Mouse (Mus musculus) MEL (cell line): ENCODE data around the gene Prss41. TPM values are rescaled to one million over a fixed set of nuclear protein-coding genes. Genes with fewer than 3 reads are reported as not detected.

ENCODE experiments used
- DNase-seq: peaks from one replicate; pipeline ENCODE4 v3.0.0; 2011; ENCODE audit warnings: low read depth, low spot score
- H3K27ac ChIP-seq: 2 replicates; pipeline ENCODE4 v1.5.1; 2012; ENCODE audit warnings: low read depth, mild to moderate bottlenecking, control low read depth, low read length, moderate library complexity; ENCODE audit not compliant: control insufficient read depth
- H3K27me3 ChIP-seq, 2 experiments: fragments of 150-350 bp in 1 of 2; sonication (generic) in 1 of 2; 2 replicates each; pipeline ENCODE4 v1.6.1; 2012; ENCODE audit warnings: low read length in 2 of 2, mild to moderate bottlenecking in 2 of 2, improper control_type of control experiment in 1 of 2, moderate library complexity in 1 of 2; ENCODE audit not compliant: insufficient read depth in 2 of 2, control insufficient read depth in 1 of 2
- H3K36me3 ChIP-seq, 2 experiments: 2 replicates each; pipeline ENCODE4 v1.6.1; 2012 to 2014; ENCODE audit warnings: low read length in 2 of 2, improper control_type of control experiment in 1 of 2, inconsistent platforms in 1 of 2, mild to moderate bottlenecking in 1 of 2; ENCODE audit not compliant: insufficient read depth in 2 of 2, control insufficient read depth in 1 of 2
- H3K4me1 ChIP-seq, 2 experiments: fragments of 150-350 bp in 1 of 2; sonication (generic) in 1 of 2; 2 replicates each; pipeline ENCODE4 v1.6.1; 2012; ENCODE audit warnings: low read length in 2 of 2, improper control_type of control experiment in 1 of 2, mild to moderate bottlenecking in 1 of 2; ENCODE audit not compliant: insufficient read depth in 2 of 2, control insufficient read depth in 1 of 2
- H3K4me3 ChIP-seq, 2 experiments: fragments of 150-350 bp in 1 of 2; sonication (generic) in 1 of 2; 2 replicates each; pipeline ENCODE4 v1.5.1; 2012; ENCODE audit warnings: low read depth in 2 of 2, low read length in 2 of 2, mild to moderate bottlenecking in 2 of 2, moderate library complexity in 2 of 2, control low read depth in 1 of 2, improper control_type of control experiment in 1 of 2; ENCODE audit not compliant: control insufficient read depth in 1 of 2, insufficient read depth in 1 of 2
- H3K79me2 ChIP-seq: 2 replicates; pipeline ENCODE4 v1.6.1; 2012; ENCODE audit warnings: mild to moderate bottlenecking, low read length, moderate library complexity; ENCODE audit not compliant: control insufficient read depth, poor library complexity, insufficient read depth
- H3K9ac ChIP-seq: 2 replicates; pipeline ENCODE4 v1.6.1; 2012; ENCODE audit warnings: low read depth, mild to moderate bottlenecking, control low read depth, low read length, moderate library complexity; ENCODE audit not compliant: control insufficient read depth, poor library complexity, severe bottlenecking
- H3K9me3 ChIP-seq: fragments of 150-350 bp; sonication (generic); replicated peaks from 2 replicates; pipeline ENCODE4 v1.6.1; 2012; ENCODE audit warnings: mild to moderate bottlenecking, low read length, improper control_type of control experiment, moderate library complexity; ENCODE audit not compliant: insufficient read depth
- CHD1 ChIP-seq: IDR thresholded peaks from 2 replicates; pipeline ENCODE4 v1.6.1; 2012; ENCODE audit warnings: low read depth, mild to moderate bottlenecking, inconsistent platforms, low read length, improper control_type of control experiment
- CTCF ChIP-seq, 3 experiments: IDR thresholded peaks in 2 of 3; conservative IDR thresholded peaks in 1 of 3; 2 replicates each; pipeline ENCODE4 v1.5.1; 2011 to 2012; ENCODE audit warnings: low read length in 3 of 3, low read depth in 2 of 3, mild to moderate bottlenecking in 2 of 3, improper control_type of control experiment in 1 of 3, inconsistent platforms in 1 of 3, mixed read lengths in 1 of 3, moderate library complexity in 1 of 3; ENCODE audit not compliant: control insufficient read depth in 1 of 3, insufficient read depth in 1 of 3, poor library complexity in 1 of 3, severe bottlenecking in 1 of 3
- ELF1 ChIP-seq: IDR thresholded peaks from 2 replicates; pipeline ENCODE4 v1.6.1; 2014; ENCODE audit warnings: low read depth, mild to moderate bottlenecking, inconsistent platforms, low read length, improper control_type of control experiment, moderate library complexity
- HCFC1 ChIP-seq: IDR thresholded peaks from 2 replicates; pipeline ENCODE4 v1.6.1; 2012; ENCODE audit warnings: low read depth, mild to moderate bottlenecking, inconsistent platforms, low read length, improper control_type of control experiment, moderate library complexity
- MAZ ChIP-seq: IDR thresholded peaks from 2 replicates; pipeline ENCODE4 v1.6.1; 2012; ENCODE audit warnings: low read depth, mild to moderate bottlenecking, inconsistent platforms, low read length, improper control_type of control experiment
- MYB ChIP-seq: IDR thresholded peaks from 2 replicates; pipeline ENCODE4 v1.6.1; 2011; ENCODE audit warnings: mild to moderate bottlenecking, low read depth, low read length, improper control_type of control experiment
- MYC ChIP-seq: IDR thresholded peaks from 2 replicates; pipeline ENCODE4 v1.6.1; 2011; ENCODE audit warnings: low read depth, mild to moderate bottlenecking, low read length, improper control_type of control experiment, moderate library complexity
- NELFE ChIP-seq: IDR thresholded peaks from 2 replicates; pipeline ENCODE4 v1.6.1; 2011; ENCODE audit warnings: low read depth, low read length, improper control_type of control experiment
- NRF1 ChIP-seq: IDR thresholded peaks from 2 replicates; pipeline ENCODE4 v1.6.1; 2014; ENCODE audit warnings: low read depth, mild to moderate bottlenecking, inconsistent platforms, low read length, improper control_type of control experiment, moderate library complexity; ENCODE audit not compliant: poor library complexity, insufficient read depth, severe bottlenecking
- POLR2A ChIP-seq, 2 experiments: IDR thresholded peaks; 2 replicates each; pipeline ENCODE4 v1.6.1; 2011 to 2012; ENCODE audit warnings: low read length in 2 of 2, mild to moderate bottlenecking in 2 of 2, control low read depth in 1 of 2, improper control_type of control experiment in 1 of 2, low read depth in 1 of 2, moderate library complexity in 1 of 2; ENCODE audit not compliant: control insufficient read depth in 1 of 2, insufficient read depth in 1 of 2, poor library complexity in 1 of 2
- POLR2AphosphoS2 ChIP-seq: IDR thresholded peaks from 2 replicates; pipeline ENCODE4 v1.6.1; 2011; ENCODE audit warnings: low read length, improper control_type of control experiment
- POLR2AphosphoS5 ChIP-seq: IDR thresholded peaks from 2 replicates; pipeline ENCODE4 v1.6.1; 2012; ENCODE audit warnings: low read depth, borderline replicate concordance, mild to moderate bottlenecking, inconsistent platforms, low read length, moderate library complexity, mixed read lengths
- RAD21 ChIP-seq: IDR thresholded peaks from 2 replicates; pipeline ENCODE4 v1.6.1; 2011; ENCODE audit warnings: mild to moderate bottlenecking, low read depth, low read length, improper control_type of control experiment
- RCOR1 ChIP-seq: IDR thresholded peaks from 2 replicates; pipeline ENCODE4 v1.6.1; 2012; ENCODE audit warnings: low read depth, mild to moderate bottlenecking, inconsistent platforms, low read length, improper control_type of control experiment
- SIN3A ChIP-seq: IDR thresholded peaks from 2 replicates; pipeline ENCODE4 v1.6.1; 2012; ENCODE audit warnings: low read length, improper control_type of control experiment, inconsistent platforms
- SMC3 ChIP-seq: IDR thresholded peaks from 2 replicates; pipeline ENCODE4 v1.6.1; 2011; ENCODE audit warnings: low read depth, low read length, improper control_type of control experiment
- TBP ChIP-seq: IDR thresholded peaks from 2 replicates; pipeline ENCODE4 v1.8.0; 2011; ENCODE audit warnings: low read depth, low read length, improper control_type of control experiment
- ZC3H11A ChIP-seq: IDR thresholded peaks from 2 replicates; pipeline ENCODE4 v1.6.1; 2012; ENCODE audit warnings: low read depth, mild to moderate bottlenecking, inconsistent platforms, low read length, improper control_type of control experiment
- ZMIZ1 ChIP-seq: IDR thresholded peaks from 2 replicates; pipeline ENCODE4 v1.6.1; 2012; ENCODE audit warnings: low read depth, mild to moderate bottlenecking, inconsistent platforms, low read length, improper control_type of control experiment, moderate library complexity
- ZNF384 ChIP-seq: IDR thresholded peaks from 2 replicates; pipeline ENCODE4 v1.6.1; 2012; ENCODE audit warnings: low read depth, mild to moderate bottlenecking, inconsistent platforms, low read length, improper control_type of control experiment
- polyA plus RNA-seq, 2 experiments: library from polyadenylated mRNA; stranded (reverse) in 1 of 2; unstranded in 1 of 2; fragments of >175 nt in 1 of 2; fragments of >200 nt in 1 of 2; gene quantifications; 2 replicates each; pipeline versions ENCODE4 v1.2.1 to v1.2.4; 2012; ENCODE audit warnings: low replicate concordance in 2 of 2, low read depth in 1 of 2; ENCODE audit not compliant: insufficient read length in 2 of 2, insufficient read depth in 1 of 2, missing spikeins in 1 of 2
- total RNA-seq: library from RNA; depleted of rRNA; stranded (reverse); fragments of 300-350 nt; gene quantifications from 2 replicates; pipeline ENCODE4 v1.2.3, GENCODE M21; 2012

Prss41 gene
- total and polyA plus RNA-seq, 3 experiments: 3.4 to 12.8 TPM; not detected in 1

GRCm38 (mm10) chr17:23829064-23829619, 14.8 kb downstream of the Prss41 start, which contains the start of gene Elob:
TSS of gene Elob (minus strand) at chr17:23829136.
- Histone ChIP-seq H3K9me3 (no peaks in the 10 kb centered on the region), H3K36me3 (peaks cover 5 to 21% of the 10 kb centered on the region in 2 experiments; a peak in 3 of 4 replicates), H3K27me3 (no peaks in the 10 kb centered on the region), H3K9ac (peak within 1 kb of the TSS; percentile 80), H3K4me1 (peaks cover 5 to 18% of the 10 kb centered on the region in 2 experiments; a peak in 3 of 4 replicates), H3K27ac (peak within 1 kb of the TSS; percentile 99), H3K4me3 (peak within 1 kb of the TSS; percentile 92 to 98), H3K79me2 (peaks cover 17% of the 10 kb centered on the region)
- TF ChIP-seq HCFC1 (peak; percentile 80), ELF1 (peak; percentile 72; the same call in 1 of the 2 replicates), RCOR1 (no peak), NRF1 (peak; percentile 59), MYC (no peak; the same call in 1 of the 2 replicates), RAD21 (peak; percentile 31), MAZ (peak; percentile 42; the same call in 1 of the 2 replicates), ZC3H11A (peak; percentile 82), SIN3A (no peak; the same call in 1 of the 2 replicates), SMC3 (peak; percentile 33), POLR2A (IDR thresholded peaks at IDR 0.05; ENCODE audit: control insufficient read depth in 1 of 2, insufficient read depth in 1 of 2, low read depth in 1 of 2, low read length in 2 of 2, poor library complexity in 1 of 2) (peak; percentile 38 to 77; a peak in 2 of 4 replicates), POLR2AphosphoS2 (peak; percentile 66; the same call in 1 of the 2 replicates), CHD1 (no peak), POLR2AphosphoS5 (no peak), ZMIZ1 (peak; percentile 59; the same call in 1 of the 2 replicates), MYB (no peak), NELFE (peak; percentile 57; the same call in 1 of the 2 replicates), CTCF (IDR thresholded peaks at IDR 0.05 in 2 of 3, conservative IDR thresholded peaks at IDR 0.05 in 1 of 3; ENCODE audit: control insufficient read depth in 1 of 3, insufficient read depth in 1 of 3, low read depth in 2 of 3, low read length in 3 of 3, poor library complexity in 1 of 3, severe bottlenecking in 1 of 3) (peak; percentile 59 to 69 (median 65))
- peak; percentile 92 for DNase-seq

- Histone ChIP-seq H3K9me3 (no peaks in the 10 kb centered on the region), H3K27me3 (no peaks in the 10 kb centered on the region), H3K4me1 (peaks cover 5 to 18% of the 10 kb centered on the region in 2 experiments; a peak in 3 of 4 replicates), H3K27ac (peak overlapping the region; percentile 64), H3K4me3 (peak overlapping the region; percentile 92 to 98), H3K36me3 (peaks cover 7 to 21% of the 10 kb centered on the region in 2 experiments; a peak in 3 of 4 replicates), H3K9ac (peak overlapping the region; percentile 77), H3K79me2 (peaks cover 17% of the 10 kb centered on the region)
- peak; percentile 70 for DNase-seq
- TF ChIP-seq TBP: 0 out of 2 replicates have a peak, but pooled peaks have one; percentile 17
- TF ChIP-seq POLR2AphosphoS2: no peak; the same call in 1 of the 2 replicates
- no peak for TF ChIP-seq RAD21
- 0 out of 2 replicates have a peak, but pooled peaks have one; percentile 0 for TF ChIP-seq SIN3A
- peak; percentile 10; the same call in 1 of the 2 replicates for TF ChIP-seq NELFE
- no peak for TF ChIP-seq ZNF384
- peak in 1 of 2 experiments; percentile 42; a peak in 2 of 4 replicates for TF ChIP-seq POLR2A (IDR thresholded peaks at IDR 0.05; ENCODE audit: control insufficient read depth in 1 of 2, insufficient read depth in 1 of 2, low read depth in 1 of 2, low read length in 2 of 2, poor library complexity in 1 of 2)
- no peak for TF ChIP-seq NRF1
These were observed 15.5 kb downstream of the Prss41 start for GRCm38 (mm10) chr17:23828271-23829001.
